Mouse (Mus musculus): ENCODE data around the gene Mrpl48. TPM values are rescaled to one million over a fixed set of nuclear protein-coding genes. Genes with fewer than 3 reads are reported as not detected.

Gene Mrpl48
- polyA plus RNA-seq, 1 experiment = 59.3 TPM

DNA sequence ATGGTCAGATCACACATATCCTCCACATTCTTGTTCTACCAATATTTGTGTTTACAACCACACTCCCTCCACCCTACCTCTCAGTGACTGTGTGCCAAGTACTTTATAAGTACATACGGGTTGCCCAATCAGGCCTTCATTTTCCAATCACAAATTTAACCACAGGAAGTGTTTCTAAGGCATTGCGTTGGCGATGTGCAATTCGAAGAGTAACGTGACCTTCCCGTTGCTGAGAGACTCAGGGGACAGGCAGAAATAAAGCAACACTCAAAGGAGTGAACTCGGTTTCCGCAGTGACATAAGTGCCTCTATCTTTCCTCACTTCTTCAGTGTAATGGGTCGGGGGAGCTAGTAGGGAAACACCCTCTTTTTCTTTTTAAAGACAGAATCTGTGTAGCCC lies 68.6 kb downstream of the Mrpl48 start:
- no peak for TF ChIP-seq CTCF (IDR thresholded peaks at IDR 0.05; ENCODE audit: low read depth, low read length)
- TF ChIP-seq POLR2A (IDR thresholded peaks at IDR 0.05; ENCODE audit: borderline replicate concordance, low read depth, low read length) = no peak

GRCm38 (mm10) chr7:100537519-100537902 lies 70.6 kb downstream of the Mrpl48 start:
- peak overlapping the region; percentile 86 for H3K27ac ChIP-seq (ENCODE audit: insufficient read depth, low read depth, low read length)
- peaks cover 34% of the 10 kb centered on the region for H3K4me1 ChIP-seq (ENCODE audit: control insufficient read depth, insufficient read depth, low read length)
- peak overlapping the region; percentile 95 for H3K4me3 ChIP-seq (ENCODE audit: insufficient read depth, low read length)
- TF ChIP-seq CTCF (IDR thresholded peaks at IDR 0.05; ENCODE audit: low read depth, low read length) (no peak), POLR2A (IDR thresholded peaks at IDR 0.05; ENCODE audit: borderline replicate concordance, low read depth, low read length) (no peak)

More for the DNA sequence above, 68.6 kb downstream of the Mrpl48 start:
- Histone ChIP-seq H3K27ac (ENCODE audit: insufficient read depth, low read depth, low read length) (peak overlapping the region; percentile 10; the same call in 1 of the 2 replicates), H3K4me1 (ENCODE audit: control insufficient read depth, insufficient read depth, low read length) (peaks cover 20% of the 10 kb centered on the region), H3K4me3 (ENCODE audit: insufficient read depth, low read length) (no peak overlapping the region)

DNA sequence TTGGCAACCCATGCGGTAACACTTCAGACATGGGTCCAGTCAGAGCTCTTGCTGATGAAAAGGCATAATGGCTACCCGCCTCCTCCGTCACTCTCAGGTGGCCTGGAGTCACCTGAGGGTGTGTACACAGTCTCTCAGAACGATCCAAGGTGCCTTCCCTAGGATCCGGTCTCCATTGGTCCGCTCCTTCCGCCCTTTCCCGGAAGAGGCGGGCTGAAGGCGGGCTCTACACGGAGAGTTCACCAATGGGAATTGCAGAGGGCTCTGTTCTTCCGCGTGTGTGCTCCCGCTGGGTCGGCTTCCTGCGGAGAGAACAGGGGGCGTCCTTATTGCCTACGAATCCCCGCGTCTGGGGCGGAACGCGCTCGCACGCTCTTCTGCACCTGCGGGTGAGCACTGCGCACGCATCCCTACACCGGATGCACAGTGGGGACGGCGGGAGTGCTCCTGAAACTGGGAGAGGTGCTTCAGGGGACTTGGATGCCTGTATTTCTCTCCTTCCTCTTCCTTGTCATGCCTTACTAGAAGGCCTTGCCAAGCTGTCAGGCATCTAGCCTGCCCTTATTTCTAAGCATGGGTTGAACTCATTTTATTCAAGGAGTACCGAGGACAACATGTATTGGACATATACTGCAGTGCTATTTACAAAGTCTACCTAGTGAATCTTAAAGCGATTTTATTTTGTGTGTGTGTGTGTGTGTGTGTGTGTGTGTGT lies 71.1 kb downstream of the Mrpl48 start, which contains the start of gene Coa4:
Gene Coa4 (plus strand): TSS at position 268 of the 715 bp plus-strand sequence.
- H3K27ac ChIP-seq (ENCODE audit: insufficient read depth, low read depth, low read length) = peak within 1 kb of the TSS; percentile 86
- TF ChIP-seq CTCF (IDR thresholded peaks at IDR 0.05; ENCODE audit: low read depth, low read length) (no peak), POLR2A (IDR thresholded peaks at IDR 0.05; ENCODE audit: borderline replicate concordance, low read depth, low read length) (no peak)
- H3K4me1 ChIP-seq (ENCODE audit: control insufficient read depth, insufficient read depth, low read length) = peaks cover 38% of the 10 kb centered on the region

DNA sequence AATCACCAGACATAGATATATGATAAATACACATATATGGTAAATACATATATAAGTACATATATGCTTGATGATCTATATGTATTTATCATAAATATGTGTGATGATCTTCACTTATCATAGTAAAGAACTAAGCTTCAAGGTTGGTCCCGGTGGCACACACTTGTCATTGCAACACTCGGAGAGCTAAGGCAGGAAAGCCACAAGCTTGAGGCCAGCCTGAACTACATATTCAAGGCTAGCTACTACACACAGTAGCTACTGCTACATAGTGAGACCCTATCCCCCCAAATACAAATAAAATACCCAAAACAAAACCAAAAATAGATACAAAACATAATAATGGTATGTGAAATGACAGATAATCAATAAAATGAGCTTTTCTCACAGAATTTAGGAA lies 72.3 kb downstream of the Mrpl48 start:
- H3K4me1 ChIP-seq (ENCODE audit: control insufficient read depth, insufficient read depth, low read length) = peaks cover 47% of the 10 kb centered on the region
- no peak overlapping the region for H3K27ac ChIP-seq (ENCODE audit: insufficient read depth, low read depth, low read length)

More for the DNA sequence above, 71.1 kb downstream of the Mrpl48 start, which contains the start of gene Coa4:
- peak within 1 kb of the TSS; percentile 95 for H3K4me3 ChIP-seq (ENCODE audit: insufficient read depth, low read length)

GRCm38 (mm10) chr7:100534216-100534615 lies 73.9 kb downstream of the Mrpl48 start:
- H3K4me1 ChIP-seq (ENCODE audit: control insufficient read depth, insufficient read depth, low read length) = peaks cover 47% of the 10 kb centered on the region
- peak overlapping the region; percentile 97 for H3K27ac ChIP-seq (ENCODE audit: insufficient read depth, low read depth, low read length)
- peak overlapping the region; percentile 42 for H3K4me3 ChIP-seq (ENCODE audit: insufficient read depth, low read length)
- TF ChIP-seq POLR2A (IDR thresholded peaks at IDR 0.05; ENCODE audit: borderline replicate concordance, low read depth, low read length) (no peak), CTCF (IDR thresholded peaks at IDR 0.05; ENCODE audit: low read depth, low read length) (no peak)

More for the DNA sequence above, 72.3 kb downstream of the Mrpl48 start:
- H3K4me3 ChIP-seq (ENCODE audit: insufficient read depth, low read length) = no peak overlapping the region
- TF ChIP-seq POLR2A (IDR thresholded peaks at IDR 0.05; ENCODE audit: borderline replicate concordance, low read depth, low read length) (no peak), CTCF (IDR thresholded peaks at IDR 0.05; ENCODE audit: low read depth, low read length) (no peak)

- Histone ChIP-seq H3K27ac (ENCODE audit: insufficient read depth, low read depth, low read length) (peak overlapping the region; percentile 97), H3K4me1 (ENCODE audit: control insufficient read depth, insufficient read depth, low read length) (peaks cover 43% of the 10 kb centered on the region), H3K4me3 (ENCODE audit: insufficient read depth, low read length) (peak overlapping the region; percentile 27)
- TF ChIP-seq CTCF (IDR thresholded peaks at IDR 0.05; ENCODE audit: low read depth, low read length) (no peak), POLR2A (IDR thresholded peaks at IDR 0.05; ENCODE audit: borderline replicate concordance, low read depth, low read length) (no peak)
These were observed 74.6 kb downstream of the Mrpl48 start for GRCm38 (mm10) chr7:100533503-100533902.

DNA sequence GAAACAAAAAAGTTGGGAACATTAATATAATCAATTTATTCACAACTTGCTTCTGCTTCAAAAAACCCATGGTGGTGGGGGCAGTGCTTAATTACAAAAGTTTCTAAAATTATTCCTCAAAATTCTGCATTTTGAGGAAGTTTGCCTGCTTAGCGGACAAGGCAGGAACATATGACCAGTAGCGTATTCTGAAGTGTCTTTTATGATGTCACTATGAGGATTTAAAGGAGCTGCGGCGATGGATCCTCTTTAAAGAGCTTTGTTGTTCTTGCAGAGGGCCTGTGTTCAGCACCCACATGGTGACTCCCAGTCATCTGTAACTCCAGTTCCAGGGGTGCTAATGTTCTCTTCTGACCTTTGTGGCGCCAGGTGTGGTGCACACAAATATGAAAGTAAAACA lies 77.3 kb downstream of the Mrpl48 start:
- H3K4me1 ChIP-seq (ENCODE audit: control insufficient read depth, insufficient read depth, low read length) = peaks cover 37% of the 10 kb centered on the region
- peak overlapping the region; percentile 25; the same call in 1 of the 2 replicates for H3K4me3 ChIP-seq (ENCODE audit: insufficient read depth, low read length)
- TF ChIP-seq POLR2A (IDR thresholded peaks at IDR 0.05; ENCODE audit: borderline replicate concordance, low read depth, low read length) (no peak), CTCF (IDR thresholded peaks at IDR 0.05; ENCODE audit: low read depth, low read length) (no peak)
- peak overlapping the region; percentile 80 for H3K27ac ChIP-seq (ENCODE audit: insufficient read depth, low read depth, low read length)

- H3K4me1 ChIP-seq (ENCODE audit: control insufficient read depth, insufficient read depth, low read length) = no peaks in the 10 kb centered on the region
- TF ChIP-seq CTCF (IDR thresholded peaks at IDR 0.05; ENCODE audit: low read depth, low read length) = no peak
- no peak overlapping the region for H3K27ac ChIP-seq (ENCODE audit: insufficient read depth, low read depth, low read length)
- no peak overlapping the region for H3K4me3 ChIP-seq (ENCODE audit: insufficient read depth, low read length)
These were observed 83.4 kb downstream of the Mrpl48 start for GRCm38 (mm10) chr7:100524669-100525068.

DNA sequence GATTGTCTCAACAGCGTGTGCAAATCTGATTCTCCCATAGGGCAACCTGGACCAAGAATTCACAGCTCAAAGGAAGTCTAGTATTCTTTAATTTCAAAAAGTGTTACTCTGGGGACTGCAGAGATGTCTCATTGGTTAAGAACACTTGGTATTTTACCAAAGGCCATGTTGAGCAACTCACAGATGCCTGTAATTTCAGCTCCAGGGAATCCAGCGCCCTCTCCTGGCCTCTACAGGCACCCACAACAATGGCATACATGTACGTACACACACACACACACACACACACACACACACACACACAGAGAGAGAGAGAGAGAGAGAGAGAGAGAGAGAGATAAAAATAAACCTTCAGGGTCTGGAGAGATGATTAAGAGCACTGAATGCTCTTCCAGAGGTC lies 85.9 kb downstream of the Mrpl48 start:
- Histone ChIP-seq H3K27ac (ENCODE audit: insufficient read depth, low read depth, low read length) (no peak overlapping the region), H3K4me1 (ENCODE audit: control insufficient read depth, insufficient read depth, low read length) (no peaks in the 10 kb centered on the region), H3K4me3 (ENCODE audit: insufficient read depth, low read length) (no peak overlapping the region)
- TF ChIP-seq CTCF (IDR thresholded peaks at IDR 0.05; ENCODE audit: low read depth, low read length) (no peak), POLR2A (IDR thresholded peaks at IDR 0.05; ENCODE audit: borderline replicate concordance, low read depth, low read length) (no peak)

DNA sequence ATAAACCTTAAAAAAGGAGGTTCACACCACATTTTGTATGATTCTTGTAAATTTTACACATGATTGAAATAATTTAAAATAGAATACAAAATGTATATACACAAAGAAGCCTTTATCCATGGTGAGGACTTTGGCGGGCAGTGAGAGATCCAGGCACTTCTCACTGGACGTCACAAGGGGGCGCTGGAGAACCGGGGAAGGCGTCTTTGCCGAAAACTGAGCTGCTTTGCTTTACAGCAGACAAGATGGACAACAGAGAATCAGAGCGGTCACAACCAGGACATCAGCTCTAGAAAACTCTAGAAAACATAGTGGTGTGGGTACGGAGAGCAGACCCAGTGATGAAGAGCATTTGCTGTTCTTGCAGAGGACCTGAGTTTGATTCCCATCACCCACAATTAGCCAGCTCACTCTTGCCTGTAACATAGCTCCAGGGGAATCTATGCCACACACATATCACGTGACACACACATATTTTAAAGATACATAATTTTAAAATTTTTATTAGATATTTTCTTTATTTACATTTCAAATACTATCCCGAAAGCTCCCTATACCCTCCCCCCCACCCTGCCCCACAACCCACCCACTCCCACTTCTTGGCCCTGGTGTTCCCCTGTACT lies 87.3 kb downstream of the Mrpl48 start:
- H3K27ac ChIP-seq (ENCODE audit: insufficient read depth, low read depth, low read length) = no peak overlapping the region
- H3K4me3 ChIP-seq (ENCODE audit: insufficient read depth, low read length) = no peak overlapping the region
- no peaks in the 10 kb centered on the region for H3K4me1 ChIP-seq (ENCODE audit: control insufficient read depth, insufficient read depth, low read length)
- TF ChIP-seq CTCF (IDR thresholded peaks at IDR 0.05; ENCODE audit: low read depth, low read length) = peak; percentile 85
- no peak for TF ChIP-seq POLR2A (IDR thresholded peaks at IDR 0.05; ENCODE audit: borderline replicate concordance, low read depth, low read length)

Measured in bone marrow macrophage, adult 2 months (primary cell).